Mouse (Mus musculus) forebrain, embryonic 16.5 days (tissue): Measurements from ENCODE around the gene 1810049J17Rik. TPM values are rescaled to one million over a fixed set of nuclear protein-coding genes. Genes with fewer than 3 reads are reported as not detected.

Source experiments
- ATAC-seq: fragments of 200-750 bp; cut with Nextera tagmentation; 2 replicates; pipeline ENCODE4 v1.8.0; 2017; ENCODE audit warnings: mild to moderate bottlenecking, moderate library complexity
- H3K27ac ChIP-seq: fragments of 300-500 bp; sonication (generic); 2 replicates; pipeline ENCODE4 v1.5.1; 2014; ENCODE audit warnings: low read length, control low read depth
- H3K27me3 ChIP-seq: fragments of 300-500 bp; sonication (generic); replicated peaks from 2 replicates; pipeline ENCODE4 v1.6.1; 2014; ENCODE audit warnings: low read length; ENCODE audit not compliant: control insufficient read depth, insufficient read depth
- H3K36me3 ChIP-seq: fragments of 300-500 bp; sonication (generic); 2 replicates; pipeline ENCODE4 v1.6.1; 2014; ENCODE audit not compliant: control insufficient read depth, insufficient read depth
- H3K4me1 ChIP-seq: fragments of 300-500 bp; sonication (generic); replicated peaks from 2 replicates; pipeline ENCODE4 v1.6.1; 2014; ENCODE audit warnings: low read length; ENCODE audit not compliant: control insufficient read depth, insufficient read depth
- H3K4me2 ChIP-seq: fragments of 300-500 bp; sonication (generic); 2 replicates; pipeline ENCODE4 v1.6.1; 2014; ENCODE audit warnings: mild to moderate bottlenecking, low read length, control low read depth
- H3K4me3 ChIP-seq: fragments of 300-500 bp; sonication (generic); replicated peaks from 2 replicates; pipeline ENCODE4 v1.5.1; 2014; ENCODE audit warnings: mild to moderate bottlenecking, low read length, control low read depth
- H3K9ac ChIP-seq: fragments of 300-500 bp; sonication (generic); replicated peaks from 2 replicates; pipeline ENCODE4 v1.6.1; 2014; ENCODE audit warnings: low read depth, low read length, control low read depth
- H3K9me3 ChIP-seq: fragments of 300-500 bp; sonication (generic); 2 replicates; pipeline ENCODE4 v1.6.1; 2016; ENCODE audit warnings: low read length; ENCODE audit not compliant: control insufficient read depth
- WGBS: fragments of 180-500 bp; shearing (Covaris S2); extraction: QIAGEN DNeasy Blood & Tissue Kit; methylation state at CpG from one replicate; pipeline ENCODE4 v1.1.7; 2014; 5-methylcytosine and 5-hydroxymethylcytosine counted together
- polyA plus RNA-seq: library from polyadenylated mRNA; unstranded; fragments of >200 nt; fragmentation: Nextera tagmentation; extraction: Ambion mirVana; gene quantifications from 2 replicates; pipeline ENCODE4 v1.2.1, GENCODE M21; 2015

Gene 1810049J17Rik
- polyA plus RNA-seq, 1 experiment from 2014 or later = not detected

GRCm38 (mm10) chr15:12365416-12366071 is 43.8 kb upstream of the 1810049J17Rik start:
- Histone ChIP-seq H3K9ac (no peak overlapping the region), H3K9me3 (no peaks in the 10 kb centered on the region), H3K4me2 (0 out of 2 replicates have a peak overlapping the region, but pooled peaks have one; percentile 9), H3K36me3 (no peaks in the 10 kb centered on the region), H3K27ac (peak overlapping the region; percentile 89), H3K27me3 (no peaks in the 10 kb centered on the region), H3K4me3 (no peak overlapping the region), H3K4me1 (peaks cover 30% of the 10 kb centered on the region)
- ATAC-seq = no peak
- 75% methylated on average over 15 of the region's 15 CpGs for WGBS

- H3K4me2 ChIP-seq = no peak overlapping the region
- peaks cover 22% of the 10 kb centered on the region for H3K4me1 ChIP-seq
- no peak overlapping the region for H3K27ac ChIP-seq
- H3K9ac ChIP-seq = no peak overlapping the region
- H3K36me3 ChIP-seq = no peaks in the 10 kb centered on the region
- H3K4me3 ChIP-seq = no peak overlapping the region
- H3K27me3 ChIP-seq = no peaks in the 10 kb centered on the region
- ATAC-seq = no peak
- no peaks in the 10 kb centered on the region for H3K9me3 ChIP-seq
- WGBS = 93% methylated on average over 4 of the region's 4 CpGs
Observed at GRCm38 (mm10) chr15:12364096-12364495, 42.4 kb upstream of the 1810049J17Rik start.

- H3K4me2 ChIP-seq = no peak overlapping the region
- no peak overlapping the region for H3K9ac ChIP-seq
- no peak overlapping the region for H3K4me3 ChIP-seq
- peaks cover 16% of the 10 kb centered on the region for H3K4me1 ChIP-seq
- H3K36me3 ChIP-seq = no peaks in the 10 kb centered on the region
- 86% methylated on average over 6 of the region's 6 CpGs for WGBS
- H3K27ac ChIP-seq = no peak overlapping the region
- no peak for ATAC-seq
- H3K9me3 ChIP-seq = no peaks in the 10 kb centered on the region
- no peaks in the 10 kb centered on the region for H3K27me3 ChIP-seq
Observed at GRCm38 (mm10) chr15:12362701-12363040, 41.0 kb upstream of the 1810049J17Rik start.

- no peak overlapping the region for H3K4me3 ChIP-seq
- no peak overlapping the region for H3K27ac ChIP-seq
- no peaks in the 10 kb centered on the region for H3K27me3 ChIP-seq
- no peaks in the 10 kb centered on the region for H3K9me3 ChIP-seq
- H3K36me3 ChIP-seq = no peaks in the 10 kb centered on the region
- H3K4me1 ChIP-seq = peaks cover 15% of the 10 kb centered on the region
- no peak for ATAC-seq
- WGBS = 87% methylated on average over 14 of the region's 14 CpGs
- no peak overlapping the region for H3K9ac ChIP-seq
- no peak overlapping the region for H3K4me2 ChIP-seq
Observed at GRCm38 (mm10) chr15:12362001-12362700, 40.5 kb upstream of the 1810049J17Rik start.

GRCm38 (mm10) chr15:12360519-12361212 is 39.0 kb upstream of the 1810049J17Rik start:
- 80% methylated on average over 19 of the region's 19 CpGs for WGBS

GRCm38 (mm10) chr15:12358384-12358783 is 36.7 kb upstream of the 1810049J17Rik start:
- H3K4me2 ChIP-seq = no peak overlapping the region
- H3K27ac ChIP-seq = no peak overlapping the region
- H3K27me3 ChIP-seq = no peaks in the 10 kb centered on the region
- no peak for ATAC-seq
- no peaks in the 10 kb centered on the region; the same call in 1 of the 2 replicates for H3K36me3 ChIP-seq
- no peaks in the 10 kb centered on the region for H3K9me3 ChIP-seq
- WGBS = 96% methylated on average over 5 of the region's 5 CpGs
- no peak overlapping the region for H3K4me3 ChIP-seq
- H3K9ac ChIP-seq = no peak overlapping the region
- no peaks in the 10 kb centered on the region for H3K4me1 ChIP-seq

More at GRCm38 (mm10) chr15:12360519-12361212, 39.0 kb upstream of the 1810049J17Rik start:
- no peak for ATAC-seq
- Histone ChIP-seq H3K4me2 (no peak overlapping the region), H3K4me3 (no peak overlapping the region), H3K27ac (no peak overlapping the region), H3K9me3 (no peaks in the 10 kb centered on the region), H3K36me3 (no peaks in the 10 kb centered on the region), H3K27me3 (no peaks in the 10 kb centered on the region), H3K9ac (no peak overlapping the region), H3K4me1 (peaks cover 5% of the 10 kb centered on the region)

GRCm38 (mm10) chr15:12357459-12357858 is 35.8 kb upstream of the 1810049J17Rik start:
- Histone ChIP-seq H3K27me3 (no peaks in the 10 kb centered on the region), H3K4me1 (no peaks in the 10 kb centered on the region), H3K27ac (no peak overlapping the region), H3K9me3 (no peaks in the 10 kb centered on the region), H3K36me3 (peaks cover 4% of the 10 kb centered on the region), H3K4me3 (no peak overlapping the region), H3K4me2 (no peak overlapping the region), H3K9ac (no peak overlapping the region)
- ATAC-seq = no peak

- Histone ChIP-seq H3K4me3 (no peak overlapping the region), H3K27me3 (no peaks in the 10 kb centered on the region), H3K4me2 (no peak overlapping the region), H3K4me1 (no peaks in the 10 kb centered on the region), H3K27ac (no peak overlapping the region), H3K9ac (no peak overlapping the region), H3K9me3 (no peaks in the 10 kb centered on the region), H3K36me3 (peaks cover 4% of the 10 kb centered on the region)
- no peak for ATAC-seq
- 90% methylated on average over 7 of the region's 7 CpGs for WGBS
Observed at GRCm38 (mm10) chr15:12355907-12356306, 34.2 kb upstream of the 1810049J17Rik start.

GRCm38 (mm10) chr15:12355261-12355660 is 33.6 kb upstream of the 1810049J17Rik start:
- H3K4me2 ChIP-seq = no peak overlapping the region
- no peaks in the 10 kb centered on the region for H3K4me1 ChIP-seq
- no peak overlapping the region for H3K27ac ChIP-seq
- no peaks in the 10 kb centered on the region for H3K27me3 ChIP-seq
- 93% methylated on average over 6 of the region's 6 CpGs for WGBS
- H3K9ac ChIP-seq = no peak overlapping the region
- no peak for ATAC-seq
- peaks cover 4% of the 10 kb centered on the region for H3K36me3 ChIP-seq
- no peaks in the 10 kb centered on the region for H3K9me3 ChIP-seq
- H3K4me3 ChIP-seq = no peak overlapping the region
